Mouse (Mus musculus) CH12.LX (cell line): ENCODE data around the gene Alpk1.
A peak's percentile ranks its signal among the peaks of the same experiment; 100 is the strongest.

Experiments used
- CTCF ChIP-seq, 2 experiments: IDR thresholded peaks in 1 of 2; conservative IDR thresholded peaks in 1 of 2; 2 replicates each; pipeline ENCODE4 v1.5.1; 2011 to 2012; ENCODE audit warnings: low read depth in 2 of 2, low read length in 2 of 2, improper control_type of control experiment in 1 of 2, inconsistent platforms in 1 of 2, mild to moderate bottlenecking in 1 of 2, moderate library complexity in 1 of 2
- MAFK ChIP-seq: IDR thresholded peaks from 2 replicates; pipeline ENCODE4 v1.6.1; 2011; ENCODE audit warnings: low read length, improper control_type of control experiment; ENCODE audit not compliant: insufficient replicate concordance
- MAX ChIP-seq: IDR thresholded peaks from 2 replicates; pipeline ENCODE4 v1.6.1; 2011; ENCODE audit warnings: low read length, improper control_type of control experiment
- NRF1 ChIP-seq: IDR thresholded peaks from 2 replicates; pipeline ENCODE4 v1.6.1; 2014; ENCODE audit warnings: low read depth, mild to moderate bottlenecking, inconsistent platforms, low read length, improper control_type of control experiment, moderate library complexity
- POLR2A ChIP-seq: IDR thresholded peaks from 2 replicates; pipeline ENCODE4 v1.6.1; 2011; ENCODE audit warnings: low read depth, mild to moderate bottlenecking, improper control_type of control experiment, low read length
- SMC3 ChIP-seq: IDR thresholded peaks from 2 replicates; pipeline ENCODE4 v1.6.1; 2011; ENCODE audit warnings: low read depth, low read length, improper control_type of control experiment
- TBP ChIP-seq: conservative IDR thresholded peaks from 2 replicates; pipeline ENCODE4 v1.6.1; 2011; ENCODE audit warnings: low read depth, low read length, improper control_type of control experiment
- TCF12 ChIP-seq: IDR thresholded peaks from 2 replicates; pipeline ENCODE4 v1.6.1; 2014; ENCODE audit warnings: low read depth, mild to moderate bottlenecking, inconsistent platforms, low read length, improper control_type of control experiment
- USF1 ChIP-seq: IDR thresholded peaks from 2 replicates; pipeline ENCODE4 v1.6.1; 2014; ENCODE audit warnings: low read depth, mild to moderate bottlenecking, inconsistent platforms, low read length, improper control_type of control experiment
- ZC3H11A ChIP-seq: IDR thresholded peaks from 2 replicates; pipeline ENCODE4 v1.6.1; 2012; ENCODE audit warnings: low read depth, mild to moderate bottlenecking, inconsistent platforms, low read length, improper control_type of control experiment
- ZMIZ1 ChIP-seq: IDR thresholded peaks from 2 replicates; pipeline ENCODE4 v1.6.1; 2012; ENCODE audit warnings: low read depth, mild to moderate bottlenecking, inconsistent platforms, low read length, improper control_type of control experiment
- ZNF384 ChIP-seq: IDR thresholded peaks from 2 replicates; pipeline ENCODE4 v1.6.1; 2012; ENCODE audit warnings: low read depth, low read length, improper control_type of control experiment, inconsistent platforms

DNA sequence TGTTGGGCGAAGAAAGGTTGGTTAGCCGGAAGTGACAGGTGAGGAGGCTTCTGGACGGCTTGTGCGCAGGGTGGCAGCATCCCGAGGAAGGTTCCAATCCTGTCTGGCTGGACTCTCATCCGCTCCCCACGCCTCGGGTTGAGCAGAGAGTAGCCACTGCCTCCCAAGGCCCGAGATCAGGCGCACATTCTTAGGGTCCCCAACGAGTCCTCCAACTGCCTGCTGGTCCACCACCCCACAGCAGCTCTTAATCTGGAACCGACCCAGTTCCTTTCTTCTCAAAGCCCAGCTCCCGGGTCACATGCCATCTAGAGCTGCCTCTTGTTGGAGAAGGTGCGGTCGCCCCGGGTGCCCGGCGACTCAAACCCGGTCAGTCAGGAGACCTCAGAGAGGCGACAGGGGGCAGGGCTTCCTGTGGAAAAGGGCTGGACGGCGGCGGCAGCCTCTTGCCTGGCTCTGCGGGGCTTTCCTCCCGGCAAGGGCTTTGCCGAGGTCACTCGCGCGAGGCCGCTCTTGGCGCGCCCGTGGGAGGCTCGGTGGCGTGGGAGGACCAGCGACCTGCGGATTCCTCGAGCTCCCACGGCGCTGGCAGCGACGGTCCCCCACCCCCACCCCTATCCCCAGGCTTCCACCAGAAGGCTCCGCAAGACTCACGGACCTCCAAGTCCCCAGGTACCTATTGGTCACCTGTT, 9.3 kb upstream of the Alpk1 start, which contains the start of gene Tifa:
- TF ChIP-seq POLR2A, result no peak
- 0 out of 4 replicates have a peak, but pooled peaks of 1 of the 2 experiments have one; percentile 3 for TF ChIP-seq CTCF (conservative IDR thresholded peaks at IDR 0.05 in 1 of 2, IDR thresholded peaks at IDR 0.05 in 1 of 2; ENCODE audit: low read depth in 2 of 2, low read length in 2 of 2)
- no peak for TF ChIP-seq SMC3
- TF ChIP-seq MAFK, result no peak
- TF ChIP-seq NRF1, result no peak
- TF ChIP-seq MAX, result no peak
- TF ChIP-seq TCF12, result no peak
- TF ChIP-seq ZC3H11A, result no peak
- no peak for TF ChIP-seq TBP
- no peak for TF ChIP-seq USF1
- TF ChIP-seq ZNF384, result no peak
- no peak for TF ChIP-seq ZMIZ1
